Mouse (Mus musculus) thymus, adult 2 months (tissue): ENCODE results near the gene Txndc16.

Experiments
- CTCF ChIP-seq: fragments of 200-500 bp; IDR thresholded peaks from 2 replicates; pipeline ENCODE4 v1.5.1; 2012; ENCODE audit warnings: mild to moderate bottlenecking, control low read depth, low read length, moderate library complexity, borderline replicate concordance; ENCODE audit not compliant: control insufficient read depth, poor library complexity, insufficient read depth; ENCODE audit errors: extremely low read depth
- POLR2A ChIP-seq: fragments of 200-500 bp; IDR thresholded peaks from 2 replicates; pipeline ENCODE4 v1.6.1; 2012; ENCODE audit warnings: mild to moderate bottlenecking, low read length, control low read depth, moderate library complexity; ENCODE audit not compliant: control insufficient read depth, poor library complexity, insufficient read depth; ENCODE audit errors: extremely low read depth

DNA sequence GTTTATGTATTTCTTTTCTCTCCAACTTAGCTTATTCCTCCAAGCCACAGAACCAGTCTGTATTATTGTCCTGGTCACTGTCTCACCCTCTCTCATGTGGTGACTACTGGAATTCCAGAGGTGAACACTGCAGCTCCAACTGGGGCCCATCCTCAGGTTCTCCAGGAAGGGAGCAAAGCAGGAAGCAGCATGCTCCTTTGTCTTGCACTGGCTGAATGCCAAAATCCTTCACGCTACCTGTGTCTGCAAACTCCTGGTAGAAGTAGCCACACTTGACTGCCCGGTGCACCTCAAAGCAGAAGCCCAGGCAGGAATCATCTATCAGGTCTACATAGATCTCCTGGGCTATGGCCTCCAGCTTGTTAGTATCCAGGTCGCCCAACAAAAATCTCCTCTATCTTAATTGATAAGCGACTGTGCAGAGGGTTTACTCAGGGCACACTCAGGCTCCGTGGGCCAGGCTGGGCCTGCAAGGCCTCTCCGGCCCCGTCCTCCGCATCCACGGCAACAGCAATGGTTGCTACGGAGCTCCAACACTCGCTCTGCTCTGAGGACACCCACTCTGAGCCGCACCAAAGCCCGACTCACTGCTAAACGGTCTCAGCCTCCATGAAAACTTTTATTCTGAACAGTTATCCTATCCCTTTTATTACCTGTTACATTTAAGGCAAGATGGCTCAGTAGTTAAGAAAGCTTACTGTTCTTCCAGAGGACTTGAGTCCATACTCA is 45.0 kb downstream of the Txndc16 start:
- no peak for TF ChIP-seq POLR2A
- no peak for TF ChIP-seq CTCF
